Mouse (Mus musculus): ENCODE measurements at regions not wholly inside any gene's neighbourhood (a gene's known extent, or its start where the extent isn't known, plus 50 kb on each side); places are given as distances from the start of the nearest gene placed in this dataset.

DNA sequence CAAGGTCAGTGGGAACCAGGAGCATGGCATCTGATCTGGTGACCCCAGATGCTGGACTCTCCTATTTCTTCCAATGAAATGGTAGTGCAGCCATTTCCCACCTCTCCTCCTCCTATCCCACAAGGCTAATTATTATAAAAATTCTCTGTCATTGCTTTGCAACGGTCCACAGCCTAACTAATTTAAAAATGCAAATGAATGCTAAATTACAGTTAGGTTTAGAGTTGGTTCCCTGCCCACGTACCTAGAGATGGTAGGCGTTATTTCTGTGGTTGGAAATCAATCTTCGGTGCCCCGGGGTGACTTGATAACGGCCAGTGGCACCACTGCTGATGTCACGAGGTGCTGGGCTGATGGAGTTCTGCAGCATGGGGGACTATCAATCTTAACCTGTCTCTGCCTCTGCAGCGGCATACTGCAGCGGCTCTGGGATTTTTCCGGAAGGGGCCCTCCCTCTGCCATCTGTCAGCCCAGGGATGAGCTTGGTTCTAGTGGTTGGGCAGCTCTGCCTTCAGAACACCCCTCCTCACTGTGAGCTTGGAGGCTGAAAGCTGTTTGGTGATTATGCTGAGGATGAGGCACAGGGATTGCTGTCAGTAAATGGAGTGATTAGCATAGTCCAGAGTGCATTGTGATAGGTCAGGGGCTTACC is 66.5 kb downstream of the Nmur2 start:
- DNase-seq, result no peak

DNA sequence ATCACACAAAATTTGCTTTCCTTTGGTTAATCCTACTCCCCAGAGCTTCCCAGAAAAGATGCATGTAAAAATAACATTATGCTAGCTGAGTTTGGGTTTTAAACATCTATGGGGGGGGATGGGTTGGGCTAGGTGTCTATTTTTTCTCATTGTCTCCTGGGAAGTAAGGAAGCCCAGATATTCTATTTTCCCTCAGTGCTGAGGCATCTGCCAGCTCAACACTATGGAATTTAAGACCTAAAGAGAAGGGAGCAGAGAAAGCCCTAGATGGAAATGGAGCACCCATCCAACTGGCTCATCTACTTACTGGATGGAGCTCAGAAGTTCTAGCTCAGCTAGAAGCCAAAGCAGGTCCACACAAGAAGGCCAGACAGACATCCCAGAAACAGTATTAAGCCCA is 74.2 kb downstream of the Nmur2 start:
- DNase-seq, result no peak

GRCm38 (mm10) chr11:55958372-55958771 is 82.4 kb downstream of the Nmur2 start:
- DNase-seq, result no peak

DNA sequence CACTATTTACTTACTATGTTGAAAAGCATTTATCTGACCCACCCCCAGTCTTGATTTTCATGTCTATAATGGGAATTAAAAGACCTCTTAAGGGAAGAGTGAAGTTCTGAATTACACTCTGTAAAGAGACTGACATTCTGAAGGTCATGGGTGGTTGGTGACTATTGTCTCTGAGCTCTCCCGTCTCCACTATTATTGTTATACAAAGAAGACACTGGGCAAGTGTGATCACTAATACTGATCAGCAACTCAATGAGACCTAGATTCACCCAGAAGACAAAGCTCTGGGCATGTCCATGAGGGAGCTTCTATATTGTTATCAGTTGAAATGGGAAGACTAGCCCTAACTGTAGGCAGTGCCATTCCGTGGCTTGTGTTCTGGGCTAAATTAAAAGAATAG is 83.5 kb downstream of the Nmur2 start:
- DNase-seq, result no peak

- DNase-seq, result no peak
Observed at GRCm38 (mm10) chr11:55953696-55954095, 87.1 kb downstream of the Nmur2 start.

DNA sequence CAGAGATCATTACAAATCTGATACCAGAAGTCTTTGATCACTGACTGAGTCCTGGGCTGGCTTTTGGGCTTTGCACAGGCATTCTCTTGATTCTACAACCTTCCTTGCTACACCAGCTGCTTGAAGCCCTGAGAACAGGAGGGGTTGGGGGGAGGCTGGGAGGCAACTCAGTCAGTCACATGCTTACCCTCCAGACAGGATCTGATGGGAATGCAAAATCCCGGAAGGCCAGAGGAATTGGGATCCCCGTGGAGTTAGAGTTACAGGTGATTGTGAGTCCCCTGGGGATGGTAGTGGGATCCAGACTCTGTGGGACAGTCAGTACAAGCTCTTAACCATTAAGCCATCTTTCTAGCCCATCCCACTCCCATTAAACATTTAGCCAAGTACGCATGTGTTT is 91.2 kb downstream of the Nmur2 start:
- DNase-seq, result no peak

GRCm38 (mm10) chr11:55946629-55947240 is 94.1 kb downstream of the Nmur2 start:
- DNase-seq, result no peak

DNA sequence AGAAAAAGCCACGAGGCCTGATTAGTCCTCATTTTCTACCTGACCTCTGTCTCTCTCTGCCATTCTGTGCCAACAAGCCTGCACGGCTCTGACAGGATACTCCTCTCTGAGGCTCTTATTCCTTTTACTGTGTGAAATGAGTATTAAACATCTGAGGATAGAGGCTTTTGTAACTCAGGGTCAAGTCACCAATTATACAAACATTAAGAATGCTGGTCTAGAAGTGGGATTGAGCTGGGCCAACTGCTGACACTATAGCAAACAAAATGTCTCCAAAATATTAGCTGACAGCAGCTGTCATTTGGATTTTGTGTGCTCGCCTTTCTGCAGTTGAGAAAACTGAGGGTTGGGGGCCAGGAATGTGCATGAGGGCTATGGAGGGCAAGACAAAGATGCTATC is 94.8 kb downstream of the Nmur2 start:
- DNase-seq, result peak in 1 of 2 experiments; percentile 27

DNA sequence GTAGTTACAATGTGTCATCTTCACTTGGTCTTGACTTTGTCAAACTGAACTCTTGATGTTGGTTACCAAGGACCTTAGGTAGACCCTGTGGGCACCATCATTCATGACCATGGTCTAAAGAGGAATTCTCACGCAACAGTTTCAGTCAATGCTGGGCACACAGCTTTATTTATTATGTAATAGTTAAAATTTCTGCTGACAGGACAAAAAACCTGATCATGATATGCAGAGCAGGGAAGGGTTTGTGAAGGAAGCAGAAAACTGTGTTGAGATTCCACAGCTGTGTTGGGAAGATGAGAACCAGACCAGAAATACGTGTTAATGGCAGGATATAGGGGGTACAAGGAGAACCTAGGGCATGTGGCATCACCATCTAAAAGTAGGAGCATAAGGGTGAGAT is 100.8 kb downstream of the Nmur2 start:
- no peak for DNase-seq

DNA sequence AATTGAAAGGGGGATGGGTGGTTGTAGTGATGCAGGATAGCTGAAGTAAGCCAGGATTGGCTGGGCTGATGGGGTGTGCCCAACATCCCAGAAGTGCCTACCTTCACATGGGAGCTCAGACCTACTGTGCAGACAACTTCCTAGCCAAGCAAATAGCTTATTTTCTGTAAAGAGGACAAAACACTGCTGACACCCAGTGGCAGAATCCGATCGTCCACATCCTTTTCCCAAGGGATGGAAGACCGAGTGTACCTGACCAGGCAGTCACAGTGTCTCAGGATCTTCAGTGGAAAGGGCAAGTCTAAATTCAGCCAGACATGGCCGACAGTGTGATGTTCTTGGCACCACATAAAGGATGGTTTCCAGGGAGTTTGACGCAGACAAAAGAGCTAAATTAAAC is 114.4 kb downstream of the Nmur2 start:
- no peak for DNase-seq

GRCm38 (mm10) chr11:55919066-55919465 is 121.7 kb downstream of the Nmur2 start:
- DNase-seq, result no peak

DNA sequence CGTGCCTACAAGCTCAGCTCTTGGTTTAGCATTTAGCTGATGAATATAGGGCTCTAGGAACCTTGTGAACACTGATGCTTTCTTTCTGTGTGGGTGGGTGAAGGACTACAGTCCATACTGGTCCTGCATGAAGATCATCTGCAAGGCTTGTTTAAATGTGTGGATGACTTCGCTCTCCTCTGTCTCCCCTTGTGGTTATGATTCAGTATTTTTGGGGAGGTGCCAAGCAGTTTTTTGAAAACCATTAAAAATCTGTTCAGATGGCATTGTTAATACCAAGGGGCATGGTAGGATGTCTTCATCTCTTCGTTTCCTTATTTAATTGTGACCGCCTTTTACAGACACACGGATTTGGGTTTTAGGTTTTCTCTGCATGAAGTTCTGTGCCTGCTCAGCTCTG is 122.4 kb downstream of the Nmur2 start:
- DNase-seq, result no peak

GRCm38 (mm10) chr11:55897506-55897905 is 143.3 kb downstream of the Nmur2 start:
- peak in 1 of 2 experiments; percentile 15 for DNase-seq

DNA sequence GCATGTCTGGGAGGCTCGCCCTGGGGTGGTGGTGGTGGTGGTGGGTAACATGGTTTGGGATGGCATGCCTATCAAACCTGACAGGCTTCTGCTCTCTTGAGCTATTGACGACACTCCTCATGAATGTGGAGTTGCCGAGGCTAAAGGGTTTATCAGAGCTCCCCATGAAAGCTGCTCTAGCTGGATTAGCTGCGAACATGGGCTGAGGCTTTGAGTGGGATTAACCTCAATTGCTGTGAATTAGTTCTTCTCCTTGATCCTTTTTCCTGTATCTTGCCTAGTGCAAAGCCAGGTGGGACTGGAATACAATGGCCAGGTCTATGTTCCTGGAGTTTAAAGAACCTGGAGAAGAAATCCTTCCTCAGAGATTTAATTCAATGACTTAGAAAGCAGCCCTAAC is 150.6 kb downstream of the Nmur2 start:
- no peak for DNase-seq

DNA sequence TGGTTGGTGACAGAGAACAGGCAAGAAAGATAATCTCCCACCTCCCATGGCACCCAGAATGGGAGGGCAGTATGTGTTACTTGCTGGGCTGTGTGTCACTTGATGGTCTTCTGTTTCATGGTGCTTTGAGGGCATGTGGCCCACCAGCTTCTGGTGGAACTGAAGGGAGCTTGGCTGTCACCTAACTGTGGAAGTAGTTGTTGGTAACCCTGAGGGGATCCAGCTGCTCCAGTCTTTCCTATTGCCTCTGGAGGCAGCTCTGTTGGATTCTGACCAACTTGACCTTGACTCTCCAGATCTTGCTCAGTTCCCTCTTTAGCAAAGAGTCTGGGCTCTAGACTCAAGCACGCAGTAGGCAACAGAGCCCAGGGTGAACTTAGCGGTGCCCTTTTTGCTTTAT is 162.2 kb downstream of the Nmur2 start:
- peak in 1 of 2 experiments; percentile 20 for DNase-seq

GRCm38 (mm10) chr11:55867141-55867540 is 173.7 kb downstream of the Nmur2 start:
- no peak for DNase-seq

- no peak for DNase-seq
Observed at GRCm38 (mm10) chr11:55859230-55859629, 181.6 kb downstream of the Nmur2 start.

- no peak for DNase-seq
Observed at GRCm38 (mm10) chr11:55820479-55820878, 212.5 kb upstream of the Glra1 start.

DNA sequence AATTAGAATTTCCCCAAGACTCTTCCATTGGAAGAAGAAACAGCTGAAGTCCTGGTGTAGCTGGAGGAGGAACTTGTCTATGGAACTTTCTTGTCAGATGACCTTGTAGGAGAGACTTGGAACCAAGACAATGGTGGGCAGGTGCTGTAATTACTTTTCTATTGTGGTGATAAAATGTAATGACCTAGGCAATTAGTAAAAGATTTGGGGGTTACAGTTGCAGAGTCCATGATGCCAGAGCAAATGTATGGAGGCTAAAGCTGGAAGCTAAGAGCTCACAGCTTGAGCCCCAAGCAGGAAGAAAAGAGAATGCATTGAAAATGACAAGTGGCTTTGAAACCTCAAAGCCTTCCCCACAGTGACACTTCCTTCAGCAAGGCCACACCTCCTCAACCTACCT is 208.6 kb upstream of the Glra1 start:
- no peak for DNase-seq

DNA sequence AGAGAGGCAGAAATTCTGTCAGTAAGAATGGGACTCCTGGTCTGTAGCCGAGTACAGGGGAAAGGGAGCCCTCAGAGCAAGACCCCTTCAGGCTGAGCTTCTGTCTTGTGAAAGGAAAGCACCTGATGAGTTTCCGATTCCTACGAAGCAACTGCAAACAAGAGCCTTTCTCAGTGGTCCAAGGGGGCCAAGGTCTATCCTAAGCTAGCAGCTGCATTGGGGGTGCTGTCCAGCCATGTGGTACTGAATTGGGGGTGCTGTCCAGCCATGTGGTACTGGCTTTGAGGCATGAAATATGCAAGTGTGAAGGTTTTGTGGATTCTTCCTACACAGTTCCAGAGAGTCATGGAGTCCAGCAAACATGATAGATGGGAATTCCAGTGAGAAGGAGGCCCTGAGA is 202.7 kb upstream of the Glra1 start:
- no peak for DNase-seq

GRCm38 (mm10) chr11:55791195-55791865 is 183.3 kb upstream of the Glra1 start:
- no peak for DNase-seq

- DNase-seq, result no peak
Observed at GRCm38 (mm10) chr11:55789638-55790037, 181.6 kb upstream of the Glra1 start.

DNA sequence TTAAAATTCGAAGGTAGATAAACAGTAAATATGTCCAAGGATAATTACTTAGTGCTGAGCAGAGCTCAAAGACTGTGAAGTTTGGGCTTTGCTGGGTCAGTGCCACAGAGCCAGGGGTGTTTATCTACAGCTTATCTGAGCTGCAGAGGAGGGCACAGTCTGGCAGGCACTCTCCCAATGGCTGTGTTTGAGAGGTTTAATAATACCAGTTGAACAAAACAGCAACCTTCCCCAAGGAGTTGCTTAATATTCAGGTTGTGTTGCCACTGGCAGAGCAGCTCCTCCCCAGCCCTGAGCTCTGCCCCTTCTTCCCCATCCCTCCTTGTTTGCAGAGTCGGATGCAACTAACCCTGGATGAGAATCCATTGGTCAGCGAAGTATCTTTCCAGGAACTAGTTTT is 173.0 kb upstream of the Glra1 start:
- DNase-seq, result no peak

GRCm38 (mm10) chr11:55780011-55780410 is 172.0 kb upstream of the Glra1 start:
- DNase-seq, result no peak

DNA sequence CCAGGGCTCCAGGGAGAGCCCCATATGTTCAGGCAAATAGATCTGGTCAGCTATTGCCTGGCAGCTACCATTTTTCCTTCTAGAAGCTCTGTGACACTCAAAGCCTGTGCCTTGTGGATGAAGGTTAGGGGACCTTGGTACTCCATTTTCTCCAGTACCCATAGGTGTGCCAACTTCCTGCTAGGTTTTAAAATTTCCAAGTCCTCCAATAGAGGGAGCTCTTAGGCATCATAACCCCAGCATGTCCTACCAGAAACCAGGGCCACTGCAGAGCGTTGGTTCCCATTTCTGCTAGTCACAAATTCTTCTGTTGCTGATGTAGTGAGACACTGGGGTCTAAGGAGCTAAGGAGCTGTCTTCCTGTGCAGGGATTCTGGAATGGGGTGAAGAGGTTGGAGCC is 165.3 kb upstream of the Glra1 start:
- DNase-seq, result no peak
